In the genomic region with DNA sequence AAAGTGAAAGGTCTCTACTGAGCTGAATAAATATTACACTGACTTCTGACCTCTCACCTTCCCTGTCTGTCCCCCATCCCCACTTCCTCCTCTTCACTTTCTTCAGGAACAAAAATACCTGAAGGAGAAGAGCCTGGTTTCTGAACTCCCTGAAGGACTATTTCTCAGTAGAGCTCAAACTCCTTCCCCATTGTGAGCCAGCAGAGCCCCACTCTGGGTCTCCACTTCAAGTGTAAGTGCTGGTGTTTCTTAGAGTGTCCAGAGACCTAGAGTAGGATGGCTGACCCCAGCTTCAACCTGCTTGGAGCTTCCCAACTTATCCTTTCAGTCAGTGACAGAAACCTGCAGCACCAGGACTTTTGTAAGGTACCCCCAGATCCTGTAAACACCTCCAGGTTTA, we compare ENCODE assay signal across 26 mouse cellular contexts. TPM values are rescaled to one million over a fixed set of nuclear protein-coding genes. Genes with fewer than 3 reads are reported as not detected.
A peak's percentile ranks its signal among the peaks of the same experiment; 100 is the strongest.
DNase-seq lines count a peak whose midpoint lies in the region; ATAC-seq and TF ChIP-seq lines count a peak whose summit lies in the region.
"Had no signal": no experiment of that assay in that cellular context is flagged by ENCODE, and none has a peak within 500 bp of the region (broad histone marks: within the 10 kb centered on the region; RNA-seq: fewer than 3 reads in every experiment).

No protein-coding gene starts in this region.

- H3K4me3 ChIP-seq in gastrocnemius, adult 2 months, result no peak overlapping the region
- H3K4me3 ChIP-seq in layer of hippocampus, adult 2 months, result no peak overlapping the region
- H3K4me3 ChIP-seq in brown adipose tissue, adult 24 weeks (ENCODE audit: insufficient read depth, low read depth, low read length), result no peak overlapping the region
- H3K4me3 ChIP-seq in forebrain, postnatal 0 days (ENCODE audit: low read depth, low read length), result no peak overlapping the region
- H3K4me3 ChIP-seq: embryonic facial prominence, embryonic 12.5 days; heart, embryonic 12.5 days; kidney, embryonic 15.5 days; limb, embryonic 15.5 days; lung, embryonic 15.5 days; midbrain, embryonic 12.5 days had no signal

- no peak for TF ChIP-seq CTCF in gastrocnemius, adult 2 months (IDR thresholded peaks at IDR 0.05)
- no peak for TF ChIP-seq CTCF in layer of hippocampus, adult 2 months (conservative IDR thresholded peaks at IDR 0.05)
- TF ChIP-seq CTCF in forebrain, postnatal 0 days (IDR thresholded peaks at IDR 0.05; ENCODE audit: low read depth), result no peak

- no peak overlapping the region for H3K9ac ChIP-seq in forebrain, postnatal 0 days
- H3K9ac ChIP-seq: embryonic facial prominence, embryonic 12.5 days; heart, embryonic 12.5 days; kidney, embryonic 15.5 days; limb, embryonic 15.5 days; liver, embryonic 14.5 days; lung, embryonic 15.5 days; midbrain, embryonic 12.5 days had no signal

- peaks cover 59% of the 10 kb centered on the region for H3K4me1 ChIP-seq in brown adipose tissue, adult 24 weeks (ENCODE audit: control insufficient read depth, insufficient read depth, insufficient read length, low read length)
- peaks cover 64% of the 10 kb centered on the region for H3K4me1 ChIP-seq in forebrain, postnatal 0 days (ENCODE audit: insufficient read depth)

- no peaks in the 10 kb centered on the region for H3K36me3 ChIP-seq in forebrain, postnatal 0 days (ENCODE audit: insufficient read depth)
- H3K36me3 ChIP-seq: embryonic facial prominence, embryonic 12.5 days; heart, embryonic 12.5 days; kidney, embryonic 15.5 days; limb, embryonic 15.5 days; lung, embryonic 15.5 days; midbrain, embryonic 12.5 days had no signal

- H3K27ac ChIP-seq in gastrocnemius, adult 2 months, result peak overlapping the region; percentile 28
- peak overlapping the region; percentile 4; the same call in 1 of the 2 replicates for H3K27ac ChIP-seq in layer of hippocampus, adult 2 months
- peak overlapping the region; percentile 19; the same call in 1 of the 2 replicates for H3K27ac ChIP-seq in brown adipose tissue, adult 24 weeks (replicated peaks; ENCODE audit: low read depth, low read length)
- no peak overlapping the region for H3K27ac ChIP-seq in forebrain, postnatal 0 days (ENCODE audit: low read depth, low read length)
- H3K27ac ChIP-seq: embryonic facial prominence, embryonic 12.5 days; kidney, embryonic 15.5 days; limb, embryonic 15.5 days; liver, embryonic 14.5 days; lung, embryonic 15.5 days; midbrain, embryonic 12.5 days had no signal

- no peak for ATAC-seq in forebrain, postnatal 0 days
- ATAC-seq: Patski had no signal

- intact Hi-C loops in gastrocnemius, adult 2 months (cut with DNase I), result loop anchor here (2.0 kb wide), 1 partner anchor 14 kb away; no protein-coding TSS in a partner anchor

- H3K27me3 ChIP-seq in forebrain, postnatal 0 days (ENCODE audit: insufficient read depth, low read length), result no peaks in the 10 kb centered on the region
- H3K27me3 ChIP-seq: embryonic facial prominence, embryonic 12.5 days; heart, embryonic 12.5 days; kidney, embryonic 15.5 days; limb, embryonic 15.5 days; lung, embryonic 15.5 days; Patski had no signal

- no peak for DNase-seq in gastrocnemius, adult 2 months
- DNase-seq in gastrocnemius, adult 8-10 months (ENCODE audit: low spot score in 2 of 2), result no peak
- DNase-seq in layer of hippocampus, adult 2 months (ENCODE audit: low spot score in 2 of 2), result no peak
- DNase-seq in layer of hippocampus, adult 11-12 months (ENCODE audit: low spot score), result no peak
- DNase-seq in forebrain, postnatal 0 days, result no peak
- DNase-seq in cerebellum, adult 8-10 months, result no peak
- DNase-seq in MN1 (ENCODE audit: low spot score), result no peak
- DNase-seq: adrenal gland, postnatal 36 days; cerebellum, adult 11 months; cerebellum, postnatal 10 days; heart, postnatal 14 days; kidney, adult 11 months; kidney, postnatal 36 days; left cerebral cortex, postnatal 4 days; right cerebral cortex, postnatal 25 days; spleen, adult 18-20 months had no signal

- H3K9me3 ChIP-seq in forebrain, postnatal 0 days (ENCODE audit: low read length), result no peaks in the 10 kb centered on the region
- H3K9me3 ChIP-seq: embryonic facial prominence, embryonic 12.5 days; heart, embryonic 12.5 days; kidney, embryonic 15.5 days; limb, embryonic 15.5 days; lung, embryonic 15.5 days; midbrain, embryonic 12.5 days had no signal

- H3K4me2 ChIP-seq in forebrain, postnatal 0 days (ENCODE audit: low read depth), result peak overlapping the region; percentile 89
- H3K4me2 ChIP-seq: embryonic facial prominence, embryonic 12.5 days; heart, embryonic 12.5 days; kidney, embryonic 15.5 days; limb, embryonic 15.5 days; lung, embryonic 15.5 days; midbrain, embryonic 12.5 days had no signal

RNA-seq across cellular contexts. Expression of gene Plxna2, which starts 9.3 kb away (rescaled TPM):
- 10 to 100 TPM in 1 of 2 experiments, 1 to 10 TPM in 1; 6.6 to 13.2 TPM for total RNA-seq in gastrocnemius, adult 2 months (2021)
- 1 to 10 TPM; 4.8 to 8.1 (median 5.2) TPM for total RNA-seq in gastrocnemius, adult 8-10 months (2022)
- 10 to 100 TPM; 68.1 to 73.2 TPM for total RNA-seq in layer of hippocampus, adult 2 months (2021)
- polyA plus RNA-seq in brown adipose tissue, adult 24 weeks (2012; ENCODE audit: insufficient read depth, insufficient read length, missing spikeins), result 5.0 and 6.0 TPM in 2 replicates
- 69.3 and 83.6 TPM in 2 replicates for total RNA-seq in forebrain, postnatal 0 days (2014; rRNA removed)
- 14.5 and 18.6 TPM in 2 replicates for polyA plus RNA-seq in forebrain, postnatal 0 days (2015; fragmentation: Nextera tagmentation; extraction: Ambion mirVana)
- total RNA-seq: neutrophil, adult 5-6 weeks had no signal
